Mouse (Mus musculus): ENCODE measurements around the gene Gm9964. TPM values are rescaled to one million over a fixed set of nuclear protein-coding genes. Genes with fewer than 3 reads are reported as not detected.
"Not testable (repeated sequence)": the region's sequence is repeated elsewhere in the genome, so short reads cannot be mapped to it uniquely, and the experiment has no call there.

The Gm9964 gene
- polyA plus RNA-seq, 1 experiment from 2014 or later: not detected

- Histone ChIP-seq H3K27me3 (replicated peaks; ENCODE audit: control insufficient read depth, insufficient read depth, low read length) (no peaks in the 10 kb centered on the region), H3K4me1 (replicated peaks; ENCODE audit: control insufficient read depth, insufficient read depth, low read length) (no peaks in the 10 kb centered on the region), H3K9me3 (ENCODE audit: control insufficient read depth, low read length) (no peaks in the 10 kb centered on the region), H3K9ac (replicated peaks; ENCODE audit: low read depth, low read length) (no peak overlapping the region), H3K4me3 (replicated peaks; ENCODE audit: low read length) (no peak overlapping the region), H3K36me3 (ENCODE audit: control insufficient read depth, insufficient read depth) (no peaks in the 10 kb centered on the region), H3K4me2 (ENCODE audit: low read length) (no peak overlapping the region), H3K27ac (ENCODE audit: low read length) (no peak overlapping the region)
- no peak for ATAC-seq
- WGBS: 84% methylated on average over 4 of the region's 4 CpGs
Measured at GRCm38 (mm10) chr11:79273039-79273438, 23.7 kb downstream of the Gm9964 start.

- Histone ChIP-seq H3K4me3 (replicated peaks; ENCODE audit: low read length) (no peak overlapping the region), H3K36me3 (ENCODE audit: control insufficient read depth, insufficient read depth) (no peaks in the 10 kb centered on the region), H3K9ac (replicated peaks; ENCODE audit: low read depth, low read length) (no peak overlapping the region), H3K27me3 (replicated peaks; ENCODE audit: control insufficient read depth, insufficient read depth, low read length) (no peaks in the 10 kb centered on the region), H3K9me3 (ENCODE audit: control insufficient read depth, low read length) (no peaks in the 10 kb centered on the region), H3K27ac (ENCODE audit: low read length) (no peak overlapping the region), H3K4me1 (replicated peaks; ENCODE audit: control insufficient read depth, insufficient read depth, low read length) (0 out of 2 replicates have a peak, but pooled peaks cover 4% of the 10 kb centered on the region), H3K4me2 (ENCODE audit: low read length) (no peak overlapping the region)
- ATAC-seq: peak; percentile 45; the same call in 1 of the 2 replicates
- WGBS: 8% methylated on average over 1 of the region's 1 CpGs
Measured at GRCm38 (mm10) chr11:79267171-79267570, 29.5 kb downstream of the Gm9964 start.

- H3K9me3 ChIP-seq (ENCODE audit: control insufficient read depth, low read length): no peaks in the 10 kb centered on the region
- WGBS: 61% methylated on average over 3 of the region's 3 CpGs
- ATAC-seq: no peak
Measured at GRCm38 (mm10) chr11:79264376-79264775, 32.3 kb downstream of the Gm9964 start.

GRCm38 (mm10) chr11:79260126-79260525 lies 36.6 kb downstream of the Gm9964 start:
- H3K27me3 ChIP-seq (replicated peaks; ENCODE audit: control insufficient read depth, insufficient read depth, low read length); H3K4me1 ChIP-seq (replicated peaks; ENCODE audit: control insufficient read depth, insufficient read depth, low read length); H3K36me3 ChIP-seq (ENCODE audit: control insufficient read depth, insufficient read depth); H3K4me3 ChIP-seq (replicated peaks; ENCODE audit: low read length); ATAC-seq; H3K9ac ChIP-seq (replicated peaks; ENCODE audit: low read depth, low read length); H3K4me2 ChIP-seq (ENCODE audit: low read length); H3K27ac ChIP-seq (ENCODE audit: low read length); H3K9me3 ChIP-seq (ENCODE audit: control insufficient read depth, low read length): not testable (repeated sequence)
- WGBS: 90% methylated on average over 4 of the region's 4 CpGs

More at GRCm38 (mm10) chr11:79264376-79264775, 32.3 kb downstream of the Gm9964 start:
- Histone ChIP-seq H3K36me3 (ENCODE audit: control insufficient read depth, insufficient read depth) (no peaks in the 10 kb centered on the region), H3K4me2 (ENCODE audit: low read length) (no peak overlapping the region), H3K4me1 (replicated peaks; ENCODE audit: control insufficient read depth, insufficient read depth, low read length) (0 out of 2 replicates have a peak, but pooled peaks cover 4% of the 10 kb centered on the region), H3K9ac (replicated peaks; ENCODE audit: low read depth, low read length) (no peak overlapping the region), H3K4me3 (replicated peaks; ENCODE audit: low read length) (no peak overlapping the region), H3K27ac (ENCODE audit: low read length) (no peak overlapping the region), H3K27me3 (replicated peaks; ENCODE audit: control insufficient read depth, insufficient read depth, low read length) (no peaks in the 10 kb centered on the region)

GRCm38 (mm10) chr11:79258738-79259137 lies 38.0 kb downstream of the Gm9964 start:
- WGBS: 81% methylated on average over 6 of the region's 6 CpGs

GRCm38 (mm10) chr11:79254391-79255098 lies 42.2 kb downstream of the Gm9964 start, which contains the start of gene Wsb1:
Gene Wsb1 (minus strand): TSS chr11:79254671.
- no peaks in the 10 kb centered on the region for H3K9me3 ChIP-seq (ENCODE audit: control insufficient read depth, low read length)
- peak within 1 kb of the TSS; percentile 94 for H3K27ac ChIP-seq (ENCODE audit: low read length)
- 2% methylated on average over 50 of the region's 50 CpGs for WGBS
- H3K27me3 ChIP-seq (replicated peaks; ENCODE audit: control insufficient read depth, insufficient read depth, low read length): no peaks in the 10 kb centered on the region
- H3K9ac ChIP-seq (replicated peaks; ENCODE audit: low read depth, low read length): peak within 1 kb of the TSS; percentile 88
- ATAC-seq: peak; percentile 96
- H3K4me1 ChIP-seq (replicated peaks; ENCODE audit: control insufficient read depth, insufficient read depth, low read length): peaks cover 17% of the 10 kb centered on the region
- H3K4me3 ChIP-seq (replicated peaks; ENCODE audit: low read length): peak within 1 kb of the TSS; percentile 82
- H3K4me2 ChIP-seq (ENCODE audit: low read length): peak within 1 kb of the TSS; percentile 93
- peaks cover 2% of the 10 kb centered on the region; the same call in 1 of the 2 replicates for H3K36me3 ChIP-seq (ENCODE audit: control insufficient read depth, insufficient read depth)

More at GRCm38 (mm10) chr11:79258738-79259137, 38.0 kb downstream of the Gm9964 start:
- ATAC-seq: no peak
- Histone ChIP-seq H3K9me3 (ENCODE audit: control insufficient read depth, low read length) (no peaks in the 10 kb centered on the region), H3K4me1 (replicated peaks; ENCODE audit: control insufficient read depth, insufficient read depth, low read length) (no peaks in the 10 kb centered on the region; the same call in 1 of the 2 replicates), H3K4me2 (ENCODE audit: low read length) (no peak overlapping the region), H3K36me3 (ENCODE audit: control insufficient read depth, insufficient read depth) (no peaks in the 10 kb centered on the region), H3K9ac (replicated peaks; ENCODE audit: low read depth, low read length) (no peak overlapping the region), H3K27me3 (replicated peaks; ENCODE audit: control insufficient read depth, insufficient read depth, low read length) (no peaks in the 10 kb centered on the region), H3K4me3 (replicated peaks; ENCODE audit: low read length) (no peak overlapping the region), H3K27ac (ENCODE audit: low read length) (no peak overlapping the region)

- peak overlapping the region; percentile 94 for H3K27ac ChIP-seq (ENCODE audit: low read length)
- ATAC-seq: peak; percentile 51
- H3K9ac ChIP-seq (replicated peaks; ENCODE audit: low read depth, low read length): peak overlapping the region; percentile 88
- no peaks in the 10 kb centered on the region for H3K9me3 ChIP-seq (ENCODE audit: control insufficient read depth, low read length)
- H3K27me3 ChIP-seq (replicated peaks; ENCODE audit: control insufficient read depth, insufficient read depth, low read length): no peaks in the 10 kb centered on the region
- peak overlapping the region; percentile 82 for H3K4me3 ChIP-seq (replicated peaks; ENCODE audit: low read length)
- peaks cover 17% of the 10 kb centered on the region for H3K4me1 ChIP-seq (replicated peaks; ENCODE audit: control insufficient read depth, insufficient read depth, low read length)
- under 1% methylated on average over 49 of the region's 49 CpGs for WGBS
- peaks cover 2% of the 10 kb centered on the region; the same call in 1 of the 2 replicates for H3K36me3 ChIP-seq (ENCODE audit: control insufficient read depth, insufficient read depth)
- peak overlapping the region; percentile 93 for H3K4me2 ChIP-seq (ENCODE audit: low read length)
Measured at GRCm38 (mm10) chr11:79253542-79254390, 42.9 kb downstream of the Gm9964 start.

GRCm38 (mm10) chr11:79252881-79253541 lies 43.7 kb downstream of the Gm9964 start:
- Histone ChIP-seq H3K36me3 (ENCODE audit: control insufficient read depth, insufficient read depth) (peaks cover 4% of the 10 kb centered on the region; the same call in 1 of the 2 replicates), H3K4me2 (ENCODE audit: low read length) (peak overlapping the region; percentile 93), H3K9me3 (ENCODE audit: control insufficient read depth, low read length) (no peaks in the 10 kb centered on the region), H3K27ac (ENCODE audit: low read length) (no peak overlapping the region), H3K9ac (replicated peaks; ENCODE audit: low read depth, low read length) (peak overlapping the region; percentile 88), H3K4me1 (replicated peaks; ENCODE audit: control insufficient read depth, insufficient read depth, low read length) (peaks cover 17% of the 10 kb centered on the region), H3K4me3 (replicated peaks; ENCODE audit: low read length) (peak overlapping the region; percentile 82), H3K27me3 (replicated peaks; ENCODE audit: control insufficient read depth, insufficient read depth, low read length) (no peaks in the 10 kb centered on the region)
- no peak for ATAC-seq
- WGBS: 14% methylated on average over 6 of the region's 6 CpGs
